8 mouse cellular contexts compared by ENCODE assay signal in genomic region chrX:13236100-13236568, GRCm38 (mm10). TPM values are rescaled to one million over a fixed set of nuclear protein-coding genes. Genes with fewer than 3 reads are reported as not detected.
DNase-seq lines count a peak whose midpoint lies in the region; ATAC-seq lines count a peak whose summit lies in the region.

No protein-coding gene starts in this region.

- 0 out of 2 replicates have a peak, but pooled peaks have one; percentile 10 for ATAC-seq in heart, embryonic 16.5 days (replicated peaks; ENCODE audit: extremely low read depth, insufficient read depth, low FRiP score)
- ATAC-seq in heart, embryonic 11.5 days (replicated peaks; ENCODE audit: insufficient number of reproducible peaks, low FRiP score, low TSS enrichment): no peak
- ATAC-seq in limb, embryonic 11.5 days (ENCODE audit: insufficient number of reproducible peaks, low FRiP score, low TSS enrichment, low read depth): peak; percentile 53; the same call in 1 of the 2 replicates
- ATAC-seq in neural tube, embryonic 13.5 days (ENCODE audit: low read depth): peak; percentile 68

- no peaks in the 10 kb centered on the region for H3K36me3 ChIP-seq in heart, embryonic 16.5 days (ENCODE audit: control insufficient read depth, insufficient read depth)
- H3K36me3 ChIP-seq in heart, embryonic 11.5 days (ENCODE audit: control insufficient read depth, insufficient read depth, low read length): no peaks in the 10 kb centered on the region
- no peaks in the 10 kb centered on the region for H3K36me3 ChIP-seq in hindbrain, embryonic 10.5 days
- no peaks in the 10 kb centered on the region for H3K36me3 ChIP-seq in limb, embryonic 11.5 days (ENCODE audit: control insufficient read depth, insufficient read depth, low read length)
- no peaks in the 10 kb centered on the region for H3K36me3 ChIP-seq in neural tube, embryonic 13.5 days

- H3K27ac ChIP-seq in heart, embryonic 16.5 days (ENCODE audit: low read length): no peak overlapping the region
- H3K27ac ChIP-seq in heart, embryonic 11.5 days (ENCODE audit: low read depth, low read length): no peak overlapping the region
- peak overlapping the region; percentile 45; the same call in 1 of the 2 replicates for H3K27ac ChIP-seq in hindbrain, embryonic 10.5 days
- H3K27ac ChIP-seq in limb, embryonic 11.5 days (replicated peaks; ENCODE audit: low read depth, low read length): peak overlapping the region; percentile 75
- H3K27ac ChIP-seq in neural tube, embryonic 13.5 days (replicated peaks): peak overlapping the region; percentile 79

- 58% methylated on average over 2 of the region's 2 CpGs for WGBS in heart, embryonic 16.5 days
- 72% methylated on average over 2 of the region's 2 CpGs for WGBS in heart, embryonic 11.5 days (ENCODE audit: insufficient replicate concordance)
- 37% methylated on average over 2 of the region's 2 CpGs for WGBS in hindbrain, embryonic 10.5 days
- WGBS in limb, embryonic 11.5 days: 34% methylated on average over 2 of the region's 2 CpGs
- 25% methylated on average over 2 of the region's 2 CpGs for WGBS in neural tube, embryonic 13.5 days

- peak; percentile 3 for DNase-seq in hindbrain, embryonic 10.5 days (ENCODE audit: low spot score)
- peak; percentile 40 for DNase-seq in limb, embryonic 11.5 days (ENCODE audit: low spot score)
- no peak for DNase-seq in gastrocnemius, postnatal 4 days (ENCODE audit: low spot score in 2 of 2)
- DNase-seq in thymus, postnatal 10 days (ENCODE audit: low spot score in 2 of 2): no peak
- no peak for DNase-seq in lung, adult 18-20 months

- H3K4me1 ChIP-seq in heart, embryonic 16.5 days (ENCODE audit: control insufficient read depth, insufficient read depth, low read length): peaks cover 4% of the 10 kb centered on the region
- H3K4me1 ChIP-seq in heart, embryonic 11.5 days (ENCODE audit: control insufficient read depth, insufficient read depth, low read length): peaks cover 3% of the 10 kb centered on the region; the same call in 1 of the 2 replicates
- H3K4me1 ChIP-seq in hindbrain, embryonic 10.5 days (replicated peaks): peaks cover 19% of the 10 kb centered on the region
- H3K4me1 ChIP-seq in limb, embryonic 11.5 days (ENCODE audit: control insufficient read depth, insufficient read depth, low read length): 0 out of 2 replicates have a peak, but pooled peaks cover 2% of the 10 kb centered on the region
- peaks cover 21% of the 10 kb centered on the region for H3K4me1 ChIP-seq in neural tube, embryonic 13.5 days (replicated peaks)

- peaks cover 5% of the 10 kb centered on the region for H3K27me3 ChIP-seq in heart, embryonic 16.5 days (ENCODE audit: control insufficient read depth, insufficient read depth, low read length)
- H3K27me3 ChIP-seq in heart, embryonic 11.5 days (ENCODE audit: control insufficient read depth, insufficient read depth, low read length): peaks cover 23% of the 10 kb centered on the region; the same call in 1 of the 2 replicates
- peaks cover 75% of the 10 kb centered on the region for H3K27me3 ChIP-seq in hindbrain, embryonic 10.5 days (ENCODE audit: insufficient read depth, poor library complexity, severe bottlenecking)
- H3K27me3 ChIP-seq in limb, embryonic 11.5 days (ENCODE audit: control insufficient read depth, insufficient read depth, low read length): no peaks in the 10 kb centered on the region
- H3K27me3 ChIP-seq in neural tube, embryonic 13.5 days: peaks cover 27% of the 10 kb centered on the region

- H3K4me2 ChIP-seq in heart, embryonic 16.5 days (ENCODE audit: low read depth, low read length): no peak overlapping the region
- no peak overlapping the region for H3K4me2 ChIP-seq in heart, embryonic 11.5 days
- no peak overlapping the region for H3K4me2 ChIP-seq in limb, embryonic 11.5 days (ENCODE audit: low read depth, severe bottlenecking)
- H3K4me2 ChIP-seq in neural tube, embryonic 13.5 days: no peak overlapping the region

- H3K9me3 ChIP-seq in heart, embryonic 16.5 days (replicated peaks; ENCODE audit: control insufficient read depth, low read length): no peaks in the 10 kb centered on the region
- no peaks in the 10 kb centered on the region for H3K9me3 ChIP-seq in heart, embryonic 11.5 days (replicated peaks; ENCODE audit: control insufficient read depth, low read length)
- H3K9me3 ChIP-seq in hindbrain, embryonic 10.5 days: no peaks in the 10 kb centered on the region
- no peaks in the 10 kb centered on the region for H3K9me3 ChIP-seq in limb, embryonic 11.5 days (ENCODE audit: control insufficient read depth, low read length)
- H3K9me3 ChIP-seq in neural tube, embryonic 13.5 days: no peaks in the 10 kb centered on the region

- no peak overlapping the region for H3K9ac ChIP-seq in heart, embryonic 16.5 days (ENCODE audit: low read length)
- H3K9ac ChIP-seq in heart, embryonic 11.5 days (ENCODE audit: low read depth, low read length): no peak overlapping the region
- no peak overlapping the region for H3K9ac ChIP-seq in limb, embryonic 11.5 days (ENCODE audit: low read length)
- H3K9ac ChIP-seq in neural tube, embryonic 13.5 days: no peak overlapping the region

- H3K4me3 ChIP-seq in heart, embryonic 16.5 days (ENCODE audit: low read length): no peak overlapping the region
- H3K4me3 ChIP-seq in heart, embryonic 11.5 days (ENCODE audit: low read depth, low read length): no peak overlapping the region
- H3K4me3 ChIP-seq in hindbrain, embryonic 10.5 days: no peak overlapping the region
- no peak overlapping the region for H3K4me3 ChIP-seq in limb, embryonic 11.5 days (ENCODE audit: low read depth, low read length)
- no peak overlapping the region for H3K4me3 ChIP-seq in neural tube, embryonic 13.5 days

RNA-seq across cellular contexts. Expression of gene Ddx3x, which starts 44.6 kb away (rescaled TPM):
- polyA plus RNA-seq in heart, embryonic 16.5 days (2015; fragmentation: Nextera tagmentation; extraction: Ambion mirVana): 75.3 and 78.0 TPM in 2 replicates
- 99.8 and 111 TPM in 2 replicates for polyA plus RNA-seq in heart, embryonic 11.5 days (2014; fragmentation: Nextera tagmentation; extraction: Ambion mirVana)
- polyA plus RNA-seq in hindbrain, embryonic 10.5 days (2016; fragmentation: Nextera tagmentation; extraction: Ambion mirVana): 102 and 144 TPM in 2 replicates
- 190 and 215 TPM in 2 replicates for polyA plus RNA-seq in limb, embryonic 11.5 days (2014; fragmentation: Nextera tagmentation; extraction: Ambion mirVana)
- polyA plus RNA-seq in neural tube, embryonic 13.5 days (2015; fragmentation: Nextera tagmentation; extraction: Ambion mirVana): 107 and 114 TPM in 2 replicates
- total RNA-seq in gastrocnemius, postnatal 4 days (2021): 100 to 1,000 TPM; 126 to 144 TPM

Comparison
In these comparisons a context has a peak if more than half of its experiments do, and no peak if none do; other contexts are left out.
1. H3K27ac ChIP-seq: peak in hindbrain, embryonic 10.5 days (single experiment), limb, embryonic 11.5 days (single experiment) and neural tube, embryonic 13.5 days (single experiment); none in heart, embryonic 16.5 days (single experiment) and heart, embryonic 11.5 days (single experiment).
2. DNase-seq: peak in hindbrain, embryonic 10.5 days (single experiment) and limb, embryonic 11.5 days (single experiment); none in gastrocnemius, postnatal 4 days (0 of 2), thymus, postnatal 10 days (0 of 2) and lung, adult 18-20 months (0 of 2).